Mouse (Mus musculus) lung, postnatal 14 days (tissue): ENCODE measurements around the gene Gal3st2c.
"Not testable (repeated sequence)": the region's sequence is repeated elsewhere in the genome, so short reads cannot be mapped to it uniquely, and the experiment has no call there.

Experiments used
- DNase-seq: peaks from one replicate; pipeline ENCODE4 v3.0.0; 2021

Gal3st2c gene

GRCm38 (mm10) chr1:93990209-93990608 lies at the start of gene Gal3st2c:
Gene Gal3st2c (plus strand): TSS chr1:93990509.
- DNase-seq, result not testable (repeated sequence)

- not testable (repeated sequence) for DNase-seq
Measured at GRCm38 (mm10) chr1:93949087-93949486, 41.2 kb upstream of the Gal3st2c start.

- not testable (repeated sequence) for DNase-seq
Measured at GRCm38 (mm10) chr1:93966489-93966888, 23.8 kb upstream of the Gal3st2c start.

- not testable (repeated sequence) for DNase-seq
Measured at GRCm38 (mm10) chr1:93970380-93970779, 19.9 kb upstream of the Gal3st2c start.

- not testable (repeated sequence) for DNase-seq
Measured at GRCm38 (mm10) chr1:93970797-93971196, 19.5 kb upstream of the Gal3st2c start.

- not testable (repeated sequence) for DNase-seq
Measured at GRCm38 (mm10) chr1:93975764-93976163, 14.5 kb upstream of the Gal3st2c start.

GRCm38 (mm10) chr1:93978287-93978686 lies 12.0 kb upstream of the Gal3st2c start:
- DNase-seq, result not testable (repeated sequence)

- not testable (repeated sequence) for DNase-seq
Measured at GRCm38 (mm10) chr1:93980932-93981331, 9.4 kb upstream of the Gal3st2c start.

- DNase-seq, result no peak
Measured at GRCm38 (mm10) chr1:93986167-93986566, 4.1 kb upstream of the Gal3st2c start.

GRCm38 (mm10) chr1:93988786-93989185 lies 1.5 kb upstream of the Gal3st2c start:
- no peak for DNase-seq

- DNase-seq, result not testable (repeated sequence)
Measured at GRCm38 (mm10) chr1:93991068-93991467, 759 bp downstream of the Gal3st2c start.

- not testable (repeated sequence) for DNase-seq
Measured at GRCm38 (mm10) chr1:93991491-93991890, 1.2 kb downstream of the Gal3st2c start.

GRCm38 (mm10) chr1:94001023-94001422 lies 10.7 kb downstream of the Gal3st2c start:
- DNase-seq, result no peak

- not testable (repeated sequence) for DNase-seq
Measured at GRCm38 (mm10) chr1:94005954-94006506, 15.7 kb downstream of the Gal3st2c start.

GRCm38 (mm10) chr1:94008826-94009225 lies 18.5 kb downstream of the Gal3st2c start:
- DNase-seq, result not testable (repeated sequence)

GRCm38 (mm10) chr1:94011643-94012042 lies 21.3 kb downstream of the Gal3st2c start:
- DNase-seq, result no peak

GRCm38 (mm10) chr1:94020151-94020550 lies 29.8 kb downstream of the Gal3st2c start, which contains the start of gene Neu4:
Gene Neu4 (plus strand): TSS chr1:94020451.
- DNase-seq, result no peak

GRCm38 (mm10) chr1:94027506-94028108 lies 37.3 kb downstream of the Gal3st2c start:
- no peak for DNase-seq

- no peak for DNase-seq
Measured at GRCm38 (mm10) chr1:94028741-94029140, 38.4 kb downstream of the Gal3st2c start.

- DNase-seq, result no peak
Measured at GRCm38 (mm10) chr1:94033075-94033602, 42.8 kb downstream of the Gal3st2c start.

- DNase-seq, result peak; percentile 78
Measured at GRCm38 (mm10) chr1:94034984-94035743, 44.9 kb downstream of the Gal3st2c start.

GRCm38 (mm10) chr1:94040391-94040790 lies 50.1 kb downstream of the Gal3st2c start:
- DNase-seq, result no peak

- DNase-seq, result no peak
Measured at GRCm38 (mm10) chr1:94045559-94045958, 55.2 kb downstream of the Gal3st2c start.

GRCm38 (mm10) chr1:94046544-94046943 lies 56.2 kb downstream of the Gal3st2c start:
- DNase-seq, result no peak
